Mouse (Mus musculus) hindbrain, embryonic 15.5 days (tissue): ENCODE data around the gene Itga1. TPM values are rescaled to one million over a fixed set of nuclear protein-coding genes. Genes with fewer than 3 reads are reported as not detected.
A peak's percentile ranks its signal among the peaks of the same experiment; 100 is the strongest.

Source experiments
- ATAC-seq: fragments of 200-750 bp; cut with Nextera tagmentation; 2 replicates; pipeline ENCODE4 v1.8.0; 2017; ENCODE audit warnings: low read depth, moderate number of reproducible peaks, moderate TSS enrichment; ENCODE audit not compliant: low FRiP score
- H3K27ac ChIP-seq: fragments of 300-500 bp; sonication (generic); replicated peaks from 2 replicates; pipeline ENCODE4 v1.5.1; 2015; ENCODE audit warnings: mild to moderate bottlenecking, inconsistent platforms
- H3K27me3 ChIP-seq: fragments of 300-500 bp; sonication (generic); 2 replicates; pipeline ENCODE4 v1.6.1; 2015; ENCODE audit warnings: control low read depth, inconsistent platforms
- H3K36me3 ChIP-seq: fragments of 300-500 bp; sonication (generic); 2 replicates; pipeline ENCODE4 v1.6.1; 2015; ENCODE audit warnings: control low read depth, inconsistent platforms
- H3K4me1 ChIP-seq: fragments of 300-500 bp; sonication (generic); replicated peaks from 2 replicates; pipeline ENCODE4 v1.6.1; 2015; ENCODE audit warnings: control low read depth, inconsistent platforms
- H3K4me2 ChIP-seq: fragments of 300-500 bp; sonication (generic); 2 replicates; pipeline ENCODE4 v1.6.1; 2015; ENCODE audit warnings: moderate library complexity, mild to moderate bottlenecking, inconsistent platforms
- H3K4me3 ChIP-seq: fragments of 300-500 bp; sonication (generic); 2 replicates; pipeline ENCODE4 v1.5.1; 2015; ENCODE audit warnings: mild to moderate bottlenecking, inconsistent platforms
- H3K9ac ChIP-seq: fragments of 300-500 bp; sonication (generic); 2 replicates; pipeline ENCODE4 v1.6.1; 2015; ENCODE audit warnings: inconsistent platforms
- H3K9me3 ChIP-seq: fragments of 300-500 bp; sonication (generic); 2 replicates; pipeline ENCODE4 v1.6.1; 2016; ENCODE audit warnings: control low read depth, inconsistent platforms
- WGBS: fragments of 180-500 bp; shearing (Covaris S2); methylation state at CpG from one replicate; pipeline ENCODE4 v1.1.7; 2015; 5-methylcytosine and 5-hydroxymethylcytosine counted together
- polyA plus RNA-seq: library from polyadenylated mRNA; unstranded; fragments of >200 nt; fragmentation: Nextera tagmentation; extraction: Ambion mirVana; gene quantifications from 2 replicates; pipeline ENCODE4 v1.2.1, GENCODE M21; 2015

Itga1 gene
- 6.3 and 7.3 TPM in 2 replicates for polyA plus RNA-seq

- peak within 1 kb of the TSS; percentile 89 for H3K4me2 ChIP-seq
- WGBS: under 1% methylated on average over 39 of the region's 39 CpGs
- peaks cover 23% of the 10 kb centered on the region for H3K27me3 ChIP-seq
- H3K4me3 ChIP-seq: peak within 1 kb of the TSS; percentile 47
- H3K9ac ChIP-seq: peak within 1 kb of the TSS; percentile 35
- H3K36me3 ChIP-seq: no peaks in the 10 kb centered on the region
- peaks cover 14% of the 10 kb centered on the region for H3K4me1 ChIP-seq
- peak within 1 kb of the TSS; percentile 53 for H3K27ac ChIP-seq
- peak; percentile 86 for ATAC-seq
- no peaks in the 10 kb centered on the region for H3K9me3 ChIP-seq
Measured at GRCm38 (mm10) chr13:115101355-115102191, at the start of gene Itga1, which contains the start of gene Gm49395. Itga1 (minus strand) TSS chr13:115101964. Gm49395 (minus strand) TSS chr13:115101921.

DNA sequence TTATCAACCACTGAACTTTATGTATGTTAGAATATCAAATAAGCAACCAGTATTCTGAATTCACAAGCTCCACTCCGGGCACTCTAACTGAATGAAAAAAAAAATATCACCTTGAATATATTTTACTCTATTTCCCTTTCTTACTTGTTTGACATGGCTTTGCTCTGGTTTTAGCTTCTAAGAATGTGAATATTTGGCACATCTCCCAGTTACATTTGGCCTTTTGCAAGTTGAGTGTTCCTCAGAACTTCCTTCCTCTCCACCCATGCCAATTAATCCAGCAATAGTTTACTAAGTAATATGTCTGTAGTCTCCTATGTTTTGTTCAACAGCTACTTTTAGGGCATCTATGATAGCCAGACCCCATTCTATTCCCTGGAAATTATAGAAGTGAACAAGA is 48.8 kb upstream of the Itga1 start:
- Histone ChIP-seq H3K4me3 (no peak overlapping the region), H3K9me3 (no peaks in the 10 kb centered on the region)
- no peak for ATAC-seq

DNA sequence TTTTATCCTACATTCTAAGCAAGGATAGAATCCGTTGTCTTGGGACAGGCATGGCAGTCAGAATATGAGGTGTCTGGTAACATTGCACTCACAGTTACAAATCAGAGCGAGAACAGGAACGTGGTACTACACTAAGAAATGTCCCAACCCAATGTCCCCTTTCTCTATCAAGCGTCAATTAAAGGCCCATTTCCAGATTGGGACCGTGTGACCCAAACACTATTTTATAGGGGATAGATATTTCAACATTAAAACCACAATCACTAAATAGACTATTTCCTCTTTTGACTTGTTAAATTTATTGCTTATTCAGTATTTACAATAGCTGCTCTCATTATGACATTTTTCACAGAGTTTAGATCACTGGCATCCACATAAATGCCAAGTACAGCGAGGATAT is 48.1 kb upstream of the Itga1 start:
- Histone ChIP-seq H3K4me2 (no peak overlapping the region), H3K4me1 (no peaks in the 10 kb centered on the region), H3K9me3 (no peaks in the 10 kb centered on the region), H3K4me3 (no peak overlapping the region), H3K27ac (no peak overlapping the region), H3K9ac (no peak overlapping the region), H3K36me3 (no peaks in the 10 kb centered on the region), H3K27me3 (no peaks in the 10 kb centered on the region)
- WGBS: 91% methylated on average over 6 of the region's 6 CpGs
- no peak for ATAC-seq

More for the DNA sequence above, 48.8 kb upstream of the Itga1 start:
- WGBS: 93% methylated on average over 1 of the region's 1 CpGs
- H3K4me1 ChIP-seq: no peaks in the 10 kb centered on the region
- no peaks in the 10 kb centered on the region for H3K36me3 ChIP-seq
- H3K4me2 ChIP-seq: no peak overlapping the region
- no peak overlapping the region for H3K27ac ChIP-seq
- no peaks in the 10 kb centered on the region for H3K27me3 ChIP-seq
- H3K9ac ChIP-seq: no peak overlapping the region

GRCm38 (mm10) chr13:115143575-115143974 is 41.8 kb upstream of the Itga1 start:
- ATAC-seq: no peak
- Histone ChIP-seq H3K4me1 (no peaks in the 10 kb centered on the region), H3K27ac (no peak overlapping the region), H3K4me3 (no peak overlapping the region), H3K9me3 (no peaks in the 10 kb centered on the region), H3K27me3 (no peaks in the 10 kb centered on the region), H3K36me3 (no peaks in the 10 kb centered on the region), H3K4me2 (no peak overlapping the region), H3K9ac (no peak overlapping the region)
- WGBS: 91% methylated on average over 2 of the region's 2 CpGs

GRCm38 (mm10) chr13:115142066-115142465 is 40.3 kb upstream of the Itga1 start:
- no peak for ATAC-seq
- Histone ChIP-seq H3K27ac (no peak overlapping the region), H3K9ac (no peak overlapping the region), H3K27me3 (no peaks in the 10 kb centered on the region), H3K36me3 (no peaks in the 10 kb centered on the region), H3K4me2 (no peak overlapping the region), H3K4me3 (no peak overlapping the region), H3K9me3 (no peaks in the 10 kb centered on the region), H3K4me1 (no peaks in the 10 kb centered on the region)
- WGBS: 87% methylated on average over 3 of the region's 3 CpGs

DNA sequence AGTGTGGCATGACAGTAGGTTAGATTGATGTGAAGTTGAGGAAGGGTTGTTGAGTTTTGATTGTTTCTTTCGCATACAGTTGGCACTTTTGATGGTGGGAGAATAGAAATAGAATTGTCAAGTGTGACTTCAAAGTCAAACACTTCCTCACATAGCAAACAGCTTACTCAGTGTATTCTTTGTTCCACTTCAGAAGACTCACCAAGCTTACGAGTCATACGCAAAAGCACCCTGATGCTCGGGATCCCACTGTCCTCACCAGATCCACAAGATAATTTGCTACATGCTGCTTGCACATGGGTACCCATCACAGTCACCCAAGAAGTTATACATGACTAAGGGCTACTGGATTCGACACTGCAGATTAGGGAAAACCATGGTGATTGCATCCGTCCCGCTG is 36.7 kb upstream of the Itga1 start:
- no peak overlapping the region for H3K4me2 ChIP-seq
- no peaks in the 10 kb centered on the region for H3K27me3 ChIP-seq
- no peaks in the 10 kb centered on the region for H3K36me3 ChIP-seq
- WGBS: 90% methylated on average over 7 of the region's 7 CpGs
- H3K4me3 ChIP-seq: no peak overlapping the region
- no peak for ATAC-seq
- H3K9ac ChIP-seq: no peak overlapping the region
- no peaks in the 10 kb centered on the region for H3K9me3 ChIP-seq
- H3K4me1 ChIP-seq: no peaks in the 10 kb centered on the region
- H3K27ac ChIP-seq: no peak overlapping the region

DNA sequence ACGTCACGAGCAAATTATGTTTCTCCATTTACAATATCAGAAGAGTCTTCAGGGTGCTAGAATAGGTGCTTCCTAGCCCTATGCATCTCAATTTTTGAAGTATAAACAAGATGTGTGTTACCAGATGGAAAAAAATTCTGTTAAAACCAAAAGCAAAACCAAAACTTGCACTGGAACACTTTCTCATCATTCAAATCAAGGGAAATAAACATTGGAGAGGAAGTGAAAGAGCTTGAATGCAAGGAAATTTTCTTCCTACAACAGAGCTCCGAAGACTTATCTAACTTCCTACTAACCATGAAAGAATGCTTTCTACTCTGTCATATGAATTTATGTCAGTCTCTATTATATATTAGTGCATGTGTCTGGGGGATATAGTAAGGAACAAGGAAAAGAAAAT is 35.0 kb upstream of the Itga1 start:
- Histone ChIP-seq H3K4me1 (no peaks in the 10 kb centered on the region), H3K9ac (no peak overlapping the region), H3K9me3 (no peaks in the 10 kb centered on the region), H3K36me3 (no peaks in the 10 kb centered on the region), H3K4me3 (no peak overlapping the region), H3K4me2 (no peak overlapping the region), H3K27me3 (no peaks in the 10 kb centered on the region), H3K27ac (no peak overlapping the region)
- WGBS: 88% methylated on average over 3 of the region's 3 CpGs
- no peak for ATAC-seq

GRCm38 (mm10) chr13:115132435-115132834 is 30.7 kb upstream of the Itga1 start:
- ATAC-seq: no peak
- Histone ChIP-seq H3K4me2 (no peak overlapping the region), H3K27ac (no peak overlapping the region), H3K27me3 (no peaks in the 10 kb centered on the region), H3K9ac (no peak overlapping the region), H3K4me1 (no peaks in the 10 kb centered on the region), H3K4me3 (no peak overlapping the region), H3K36me3 (no peaks in the 10 kb centered on the region), H3K9me3 (no peaks in the 10 kb centered on the region)
- 37% methylated on average over 5 of the region's 5 CpGs for WGBS

DNA sequence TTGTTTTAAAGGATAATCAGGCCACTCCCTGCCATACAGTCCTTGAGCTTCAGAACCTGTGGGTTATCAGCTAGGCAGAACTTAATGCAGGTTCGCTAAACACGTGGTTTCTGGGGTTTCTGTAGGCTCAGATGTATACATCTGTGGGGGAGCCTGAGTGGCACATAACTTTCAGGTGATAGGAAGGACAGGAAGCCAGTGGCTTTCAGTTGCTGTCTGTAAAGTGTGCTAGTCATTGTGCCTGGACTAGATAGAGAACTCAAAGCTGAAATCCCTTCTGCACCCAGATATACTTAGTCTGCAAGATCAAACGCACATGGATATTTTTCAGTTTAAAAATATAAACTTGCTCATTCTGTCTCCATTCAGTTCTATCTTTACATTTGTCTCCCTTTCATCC is 29.6 kb upstream of the Itga1 start:
- H3K9me3 ChIP-seq: no peaks in the 10 kb centered on the region
- no peaks in the 10 kb centered on the region for H3K27me3 ChIP-seq
- 85% methylated on average over 3 of the region's 3 CpGs for WGBS
- no peak overlapping the region for H3K27ac ChIP-seq
- no peaks in the 10 kb centered on the region for H3K4me1 ChIP-seq
- no peak overlapping the region for H3K4me2 ChIP-seq
- H3K36me3 ChIP-seq: no peaks in the 10 kb centered on the region
- ATAC-seq: no peak
- no peak overlapping the region for H3K4me3 ChIP-seq
- H3K9ac ChIP-seq: no peak overlapping the region

DNA sequence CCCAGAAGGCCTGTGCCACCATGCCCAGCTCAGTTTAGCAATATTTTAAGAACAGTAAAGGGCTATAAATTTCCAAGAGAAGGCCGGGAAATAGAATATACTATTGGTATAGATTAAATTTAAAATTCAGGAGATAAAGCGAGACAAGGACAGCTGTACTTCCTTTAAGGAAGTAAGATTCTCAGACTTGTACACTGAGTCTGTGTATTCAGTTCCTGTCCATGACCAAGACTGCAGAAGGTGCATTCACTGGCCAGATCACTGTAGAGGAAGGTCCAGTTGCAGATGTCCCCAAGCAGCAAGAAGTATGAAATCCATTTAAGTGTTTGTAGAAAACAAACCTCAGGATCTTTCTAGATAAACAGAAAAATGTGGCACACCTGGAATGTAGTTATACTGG is 28.3 kb upstream of the Itga1 start:
- H3K27me3 ChIP-seq: no peaks in the 10 kb centered on the region
- H3K4me1 ChIP-seq: no peaks in the 10 kb centered on the region
- no peak for ATAC-seq
- WGBS: 93% methylated on average over 2 of the region's 2 CpGs
- no peak overlapping the region for H3K9ac ChIP-seq
- H3K9me3 ChIP-seq: no peaks in the 10 kb centered on the region
- H3K4me3 ChIP-seq: no peak overlapping the region
- no peak overlapping the region for H3K4me2 ChIP-seq
- H3K27ac ChIP-seq: no peak overlapping the region
- H3K36me3 ChIP-seq: no peaks in the 10 kb centered on the region

DNA sequence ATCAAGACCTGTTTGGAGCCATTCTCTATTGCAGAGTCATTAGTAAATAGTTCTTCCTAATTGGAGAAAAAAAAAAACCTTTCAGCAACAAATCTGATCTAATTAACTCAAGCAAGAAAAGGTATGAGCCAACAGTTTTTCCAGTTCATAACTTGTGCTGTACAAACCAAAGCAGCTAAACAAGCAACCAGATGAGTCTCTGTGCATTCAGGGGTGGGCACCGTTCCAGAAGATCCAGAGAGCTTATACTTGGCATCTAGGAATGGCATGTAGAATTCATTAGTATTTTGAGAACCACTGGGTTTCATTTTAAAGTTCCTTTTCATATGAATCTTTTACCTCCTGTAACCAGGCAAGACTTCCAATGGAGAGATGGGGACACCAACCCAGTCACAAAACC is 26.1 kb upstream of the Itga1 start:
- H3K27me3 ChIP-seq: no peaks in the 10 kb centered on the region
- H3K4me3 ChIP-seq: no peak overlapping the region
- no peak for ATAC-seq
- H3K4me1 ChIP-seq: no peaks in the 10 kb centered on the region
- 92% methylated on average over 1 of the region's 1 CpGs for WGBS
- no peaks in the 10 kb centered on the region for H3K36me3 ChIP-seq
- H3K4me2 ChIP-seq: no peak overlapping the region
- H3K9me3 ChIP-seq: no peaks in the 10 kb centered on the region
- no peak overlapping the region for H3K9ac ChIP-seq
- no peak overlapping the region for H3K27ac ChIP-seq

GRCm38 (mm10) chr13:115126534-115126933 is 24.8 kb upstream of the Itga1 start:
- 99% methylated on average over 2 of the region's 2 CpGs for WGBS
- Histone ChIP-seq H3K36me3 (no peaks in the 10 kb centered on the region), H3K4me2 (no peak overlapping the region), H3K27me3 (no peaks in the 10 kb centered on the region), H3K4me1 (no peaks in the 10 kb centered on the region), H3K27ac (no peak overlapping the region), H3K9me3 (no peaks in the 10 kb centered on the region), H3K9ac (no peak overlapping the region), H3K4me3 (no peak overlapping the region)
- ATAC-seq: no peak

DNA sequence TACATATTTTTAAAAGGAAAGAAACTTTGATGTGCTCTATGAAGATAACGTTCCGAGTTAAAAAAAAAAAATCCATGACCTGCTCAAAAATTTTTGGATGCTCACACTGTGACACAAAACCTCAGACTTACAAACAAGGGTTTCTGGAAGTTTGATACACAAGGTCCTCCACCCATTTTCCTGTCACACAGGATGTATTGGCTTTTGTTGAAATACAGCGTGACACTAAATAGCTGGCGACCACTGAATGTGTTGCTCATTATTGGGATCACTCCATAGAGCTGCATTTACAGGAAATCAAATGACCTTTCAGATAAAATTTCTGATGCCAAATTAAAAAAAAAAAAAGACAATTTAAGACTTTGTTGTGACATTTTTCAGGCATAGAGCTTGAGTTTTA is 23.4 kb upstream of the Itga1 start:
- Histone ChIP-seq H3K4me2 (no peak overlapping the region), H3K27me3 (no peaks in the 10 kb centered on the region), H3K36me3 (no peaks in the 10 kb centered on the region), H3K4me1 (no peaks in the 10 kb centered on the region), H3K9me3 (no peaks in the 10 kb centered on the region), H3K27ac (no peak overlapping the region), H3K4me3 (no peak overlapping the region), H3K9ac (no peak overlapping the region)
- WGBS: 92% methylated on average over 4 of the region's 4 CpGs
- no peak for ATAC-seq
